Mouse (Mus musculus) lung, postnatal 10 days (tissue): ENCODE data around the gene Casp8.
"Not testable (repeated sequence)": the region's sequence is repeated elsewhere in the genome, so short reads cannot be mapped to it uniquely, and the experiment has no call there.

Source experiments
- DNase-seq: peaks from one replicate; pipeline ENCODE4 v3.0.0; 2021

The Casp8 gene

DNA sequence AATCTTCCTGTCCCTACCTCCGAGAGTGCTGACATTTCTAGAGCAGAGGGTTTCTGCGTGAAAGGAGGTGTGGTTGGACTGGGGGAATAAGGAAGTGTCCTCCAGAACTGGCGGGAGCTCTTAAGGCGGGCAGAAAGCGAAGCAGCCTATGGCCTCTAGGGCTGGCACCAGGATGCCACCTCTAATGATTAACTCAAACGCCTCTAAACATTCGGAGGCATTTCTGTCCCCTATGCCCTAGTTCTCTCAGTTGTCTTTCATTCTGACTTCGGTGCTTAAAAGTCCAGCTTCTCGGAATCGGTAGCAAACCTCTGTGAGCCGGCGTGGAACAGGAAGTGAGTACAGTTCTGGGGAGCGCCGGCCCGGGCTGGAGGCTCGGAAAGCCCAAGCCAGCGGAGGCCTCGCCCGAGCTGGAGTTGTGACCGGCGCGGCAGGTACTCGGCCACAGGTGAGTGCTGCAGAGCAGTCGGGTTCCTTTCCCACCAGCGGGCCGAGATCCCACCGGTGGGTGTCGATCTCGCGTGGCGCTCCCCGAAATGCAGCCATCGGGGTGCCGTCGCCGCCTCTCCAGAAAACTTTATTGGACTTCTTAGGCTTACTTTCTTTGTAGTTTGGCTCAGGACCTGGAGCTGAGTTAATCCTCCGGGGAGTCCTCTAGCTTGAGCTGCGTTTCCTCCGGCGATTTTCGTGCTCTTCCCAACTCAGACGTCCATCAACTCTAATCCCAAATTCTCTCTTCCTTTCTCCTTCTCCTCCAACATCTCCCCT lies at the start of gene Casp8:
Casp8 (plus strand) TSS at position 84 of the 768 bp plus-strand sequence.
- DNase-seq, result peak; percentile 73

DNA sequence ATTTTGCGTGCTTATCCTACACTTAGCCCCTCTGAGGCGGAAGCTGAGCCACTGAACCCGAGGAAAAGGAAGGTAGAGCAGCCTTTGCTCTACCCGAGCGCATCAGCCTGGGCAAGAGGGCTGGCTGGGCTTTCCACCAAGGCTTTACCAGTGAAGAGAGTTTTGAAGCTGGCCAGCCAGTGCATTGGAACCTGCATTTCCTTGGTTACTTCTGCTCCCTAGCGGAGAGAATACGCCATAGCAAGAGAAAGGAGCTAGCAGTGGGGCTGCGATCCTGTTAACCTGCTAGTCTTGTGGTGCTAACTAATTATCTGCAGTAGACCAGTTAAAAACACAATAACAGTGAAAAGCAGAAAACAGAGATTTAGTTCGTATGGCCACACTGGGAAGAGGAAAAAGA lies 48.3 kb upstream of the Casp8 start:
- DNase-seq, result peak; percentile 57

DNA sequence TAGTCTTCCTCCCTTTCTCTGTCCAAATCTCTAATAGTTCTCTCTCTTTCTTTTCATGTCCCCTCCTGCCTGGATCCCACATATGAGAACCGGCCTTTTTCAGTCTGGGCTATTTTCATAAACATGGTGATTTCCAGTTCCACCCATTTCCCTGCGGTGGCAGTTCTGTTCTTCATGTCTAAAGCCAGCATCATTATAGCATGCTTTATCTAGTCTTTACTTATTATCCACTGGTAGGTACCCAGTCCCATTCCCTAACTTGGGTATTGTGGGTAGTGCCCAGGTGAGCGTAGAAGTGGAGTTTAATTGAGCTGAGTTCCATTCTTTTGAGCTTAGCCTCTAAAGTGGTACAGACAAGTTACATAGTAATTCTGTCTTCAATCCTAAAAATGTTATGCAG lies 35.7 kb upstream of the Casp8 start:
- no peak for DNase-seq

DNA sequence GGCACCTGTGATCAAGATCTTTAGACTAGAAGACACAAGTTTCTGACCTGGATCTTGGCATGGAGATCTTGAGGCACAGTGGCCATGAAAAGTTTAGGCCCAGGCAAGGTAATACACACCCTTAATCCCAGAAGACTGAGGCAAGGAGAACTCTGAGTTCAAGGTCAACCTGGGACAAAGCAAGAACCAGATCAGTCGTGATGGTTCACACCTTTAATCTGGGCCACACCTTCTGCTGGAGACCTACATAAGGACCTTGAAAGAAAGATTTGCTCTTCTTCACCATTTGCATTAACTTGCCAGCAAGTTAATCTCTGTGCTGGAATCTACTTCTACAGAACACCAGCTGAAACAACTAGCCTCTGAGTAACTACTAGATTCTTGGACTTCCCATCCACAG lies 34.6 kb upstream of the Casp8 start:
- no peak for DNase-seq

DNA sequence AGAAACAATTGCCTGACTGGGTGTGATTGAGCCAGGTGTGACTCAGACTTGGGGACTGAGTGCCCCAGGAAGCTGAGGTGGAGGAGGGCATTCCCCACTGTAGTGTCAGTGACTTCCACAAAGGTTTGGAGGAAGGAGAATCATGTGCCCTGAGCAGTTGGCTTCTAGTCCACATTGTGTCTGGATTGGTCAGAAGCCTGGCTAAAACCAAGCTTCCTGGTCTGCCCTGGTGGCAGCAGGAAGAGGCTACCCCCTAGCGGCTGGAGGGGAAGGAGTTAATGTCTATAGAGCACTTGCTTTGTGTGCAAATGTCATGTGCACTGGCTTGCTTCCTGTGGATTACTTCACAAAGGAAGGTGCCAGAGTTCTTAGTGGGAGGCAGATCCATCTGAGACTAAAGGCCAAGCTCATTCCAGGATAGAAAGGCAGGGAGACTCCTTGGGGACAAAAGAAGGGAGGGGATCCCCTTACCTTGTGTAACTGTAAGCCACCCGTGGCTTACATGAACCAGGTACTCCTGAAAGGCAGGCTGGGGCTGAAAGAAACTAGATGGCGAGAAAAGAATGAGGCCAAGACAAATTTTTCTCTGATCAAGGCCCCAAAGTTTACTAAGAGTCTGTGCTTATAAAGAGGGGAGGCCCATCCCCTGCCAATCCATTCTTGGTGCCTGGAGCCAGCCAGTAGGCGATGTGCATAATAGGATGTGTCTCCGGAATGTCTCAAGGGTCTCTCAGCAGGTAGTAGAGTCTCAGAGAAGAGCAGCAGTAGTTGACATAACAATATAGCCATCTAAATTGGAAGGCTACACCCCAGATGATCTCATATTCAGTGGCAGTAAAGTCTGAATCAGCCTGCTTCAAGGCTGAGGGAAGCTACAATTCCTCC lies 33.5 kb upstream of the Casp8 start:
- peak; percentile 64 for DNase-seq

DNA sequence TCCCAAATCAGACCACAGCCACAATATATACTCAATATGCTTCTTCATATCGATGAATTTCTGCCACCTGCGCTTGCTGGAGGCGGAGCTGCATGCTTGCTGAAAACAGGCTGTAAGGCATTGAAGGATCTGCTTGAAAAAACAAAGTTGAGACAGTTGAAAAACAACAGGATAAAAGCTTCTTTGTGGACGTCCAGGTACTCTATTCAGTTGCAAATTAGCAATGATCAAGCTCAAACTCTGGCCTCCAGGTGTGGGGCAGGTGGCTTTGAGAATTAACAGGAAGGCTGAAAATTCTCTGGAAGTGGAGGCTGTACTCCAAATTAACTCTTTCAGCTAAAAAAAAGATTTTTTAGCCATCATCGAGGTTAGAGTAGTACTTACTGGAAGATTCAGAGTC lies 32.6 kb upstream of the Casp8 start:
- DNase-seq, result no peak

DNA sequence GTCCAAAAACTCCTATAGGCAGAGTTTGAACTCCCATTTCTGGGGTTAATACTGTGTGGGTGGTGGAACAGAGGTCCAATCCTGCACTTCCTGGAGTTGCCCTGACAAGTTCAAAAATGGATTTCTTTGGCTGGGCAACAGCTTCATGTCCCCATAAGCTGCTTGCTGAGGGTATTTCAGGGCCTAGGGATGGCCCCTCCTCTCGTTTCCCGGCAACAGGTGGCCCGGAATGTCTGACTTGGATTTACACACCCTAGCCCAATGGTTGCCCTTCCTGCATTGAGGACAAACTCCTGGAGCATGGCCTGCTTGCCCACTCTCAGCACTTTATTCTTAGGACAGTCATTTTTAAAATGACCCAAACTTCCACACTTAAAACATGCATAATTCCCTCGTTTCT lies 28.7 kb upstream of the Casp8 start:
- not testable (repeated sequence) for DNase-seq

DNA sequence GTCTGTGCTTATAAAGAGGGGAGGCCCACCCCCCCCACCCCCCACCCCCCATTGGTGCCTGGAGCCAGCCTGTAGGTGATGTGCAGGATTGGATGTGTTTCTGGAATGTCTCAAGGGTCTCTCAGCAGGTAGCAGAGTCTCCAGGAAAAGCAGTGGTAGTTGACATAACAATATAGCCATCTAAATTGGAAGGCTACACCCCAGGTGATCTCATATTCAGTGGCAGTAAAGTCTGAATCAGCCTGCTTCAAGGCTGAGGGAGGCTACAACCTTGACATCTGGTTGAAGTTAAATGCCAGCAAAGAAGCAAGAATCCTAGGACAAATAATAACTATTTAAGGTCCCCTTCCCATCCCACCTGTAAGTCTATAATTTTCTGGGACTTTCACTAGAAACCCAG lies 26.0 kb upstream of the Casp8 start:
- DNase-seq, result no peak

DNA sequence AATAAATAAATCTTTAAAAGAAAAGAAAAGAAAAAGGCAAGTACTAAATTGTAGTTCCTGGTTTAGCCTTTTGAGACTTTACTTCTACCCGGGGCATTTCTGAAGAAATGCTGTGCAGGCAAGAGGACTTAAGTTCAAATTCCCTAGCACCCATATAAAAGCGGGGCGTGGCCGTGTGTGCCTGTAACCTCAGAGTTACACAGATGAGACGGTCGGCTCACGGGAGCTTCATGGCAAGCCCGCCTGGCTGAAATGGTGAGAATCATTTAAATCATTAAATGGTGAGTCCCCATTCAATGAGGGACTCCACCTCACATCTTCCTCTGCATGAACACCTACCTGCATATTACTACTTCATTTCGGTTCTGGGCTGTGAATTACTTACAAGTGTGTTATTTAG lies 25.5 kb upstream of the Casp8 start:
- no peak for DNase-seq

DNA sequence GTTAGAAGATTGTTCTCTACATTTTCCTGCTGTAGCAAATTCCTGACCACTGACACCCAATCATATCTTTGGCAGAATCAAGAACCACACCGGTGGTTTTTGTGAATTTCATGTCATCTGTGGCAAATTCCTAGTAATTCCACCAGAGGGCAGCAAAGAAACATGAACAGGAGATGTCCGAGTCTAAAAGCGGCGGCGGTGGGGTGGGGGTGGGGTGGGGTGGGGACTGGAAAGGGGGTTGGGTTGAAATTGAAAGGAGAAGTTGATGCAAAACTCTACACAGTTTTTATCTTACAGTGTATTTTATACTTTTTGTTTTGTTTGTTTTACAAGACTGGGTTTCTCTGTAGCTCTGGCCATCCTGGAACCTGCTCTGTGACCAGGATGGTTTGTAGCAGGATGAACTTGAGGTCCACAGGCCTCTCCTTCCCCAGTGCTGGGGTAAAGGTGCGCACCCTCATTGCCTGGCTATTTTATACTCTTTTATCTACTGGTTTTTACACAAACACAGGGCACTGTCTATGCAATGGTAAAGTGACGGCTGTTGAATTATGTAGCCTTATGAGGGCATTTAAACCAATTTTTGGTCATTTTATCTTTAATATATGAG lies 25.0 kb upstream of the Casp8 start:
- DNase-seq, result peak; percentile 74

DNA sequence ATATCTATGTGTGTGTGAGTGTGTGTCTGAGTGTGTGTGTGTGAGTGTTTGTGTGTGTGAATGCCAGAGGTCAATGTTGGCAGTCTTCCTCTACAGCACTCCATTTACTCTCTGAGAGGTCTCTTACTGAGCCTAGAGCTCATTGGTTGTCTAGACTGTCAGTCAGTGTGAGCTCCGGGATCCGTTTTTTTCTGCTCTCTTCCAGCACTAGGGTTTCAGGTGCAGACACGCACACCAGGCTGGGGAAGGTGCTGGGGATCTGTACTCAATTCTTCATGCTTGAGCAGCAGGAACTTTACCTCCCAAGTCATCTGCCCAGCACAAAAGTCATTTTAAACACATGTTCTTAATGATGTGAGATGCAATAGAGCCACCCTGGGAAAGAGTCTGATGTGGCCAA lies 23.1 kb upstream of the Casp8 start:
- DNase-seq, result peak; percentile 15

DNA sequence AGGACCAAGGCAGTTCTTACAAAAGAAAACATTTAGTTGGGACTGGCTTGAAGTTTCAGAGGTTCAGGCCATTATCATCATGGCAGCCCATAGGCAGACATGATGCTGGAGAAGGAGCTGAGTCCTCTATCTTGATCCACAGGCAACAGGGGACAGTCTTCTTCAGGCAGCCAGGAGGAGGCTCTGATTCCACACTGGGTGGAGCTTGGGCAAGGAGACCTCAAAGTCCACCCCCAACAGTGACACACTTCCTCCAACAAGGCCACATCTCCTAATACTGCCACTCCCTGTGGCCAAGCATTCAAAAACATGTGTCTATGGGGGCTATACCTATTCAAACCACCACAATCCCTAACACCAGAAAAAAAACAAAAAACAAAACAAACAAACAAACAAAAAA lies 21.9 kb upstream of the Casp8 start:
- DNase-seq, result peak; percentile 25

DNA sequence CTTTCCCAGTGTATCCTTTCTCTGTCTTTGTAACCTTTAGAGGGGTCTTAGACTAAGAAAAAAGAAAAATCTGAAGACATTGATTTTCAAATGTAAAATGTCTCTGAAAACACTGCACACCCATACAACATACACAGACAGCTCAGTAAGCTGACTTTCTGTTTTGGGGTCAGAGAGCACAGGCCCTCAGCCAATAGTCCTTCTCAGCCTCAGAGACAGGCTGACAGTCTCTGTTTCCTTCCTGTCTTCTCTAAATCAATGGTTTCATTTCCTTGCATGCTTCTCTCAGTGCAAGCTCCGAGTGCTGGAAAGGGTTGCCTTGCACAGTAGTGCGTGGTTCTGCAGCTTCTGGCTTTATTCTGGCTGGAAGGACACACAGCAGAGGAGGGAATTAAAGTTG lies 21.3 kb upstream of the Casp8 start:
- DNase-seq, result no peak

DNA sequence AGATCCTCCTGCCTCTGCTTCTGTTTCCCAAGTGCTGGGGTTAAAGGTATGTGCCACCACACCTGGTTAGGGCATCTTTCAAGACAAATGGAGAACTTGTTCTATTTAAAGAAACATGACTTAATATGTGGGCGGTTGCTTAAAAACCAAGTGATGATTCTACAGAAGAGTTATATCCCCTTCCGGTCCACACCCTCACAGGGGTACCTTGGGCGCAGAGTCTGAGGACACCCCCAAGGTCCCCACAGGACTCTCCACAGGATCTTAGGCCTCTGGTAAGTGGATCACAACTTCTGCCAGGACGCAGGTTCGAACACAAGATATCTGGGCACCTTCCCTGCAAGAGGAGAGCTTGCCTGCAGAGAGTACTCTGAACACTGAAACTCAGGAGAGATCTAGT lies 19.8 kb upstream of the Casp8 start:
- DNase-seq, result no peak

DNA sequence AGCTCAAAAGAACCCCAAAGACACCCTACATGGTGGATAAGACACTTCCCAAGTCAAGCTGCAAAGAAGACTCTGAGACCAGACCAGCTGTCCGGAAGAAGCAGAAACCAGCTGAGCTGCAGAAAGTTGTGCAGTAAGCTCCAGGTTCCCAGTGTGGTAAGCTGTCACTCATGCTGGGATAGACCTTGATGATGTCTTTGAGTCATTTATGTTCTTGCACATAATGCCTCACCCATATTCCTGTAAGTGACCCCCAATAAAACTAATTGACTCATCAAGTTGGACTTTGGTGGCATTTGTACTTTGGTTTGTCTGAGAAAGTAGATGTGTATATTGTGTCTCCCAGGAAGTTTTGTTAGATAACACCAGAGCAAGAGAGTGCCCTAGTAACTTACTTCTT lies 17.6 kb upstream of the Casp8 start:
- DNase-seq, result no peak

DNA sequence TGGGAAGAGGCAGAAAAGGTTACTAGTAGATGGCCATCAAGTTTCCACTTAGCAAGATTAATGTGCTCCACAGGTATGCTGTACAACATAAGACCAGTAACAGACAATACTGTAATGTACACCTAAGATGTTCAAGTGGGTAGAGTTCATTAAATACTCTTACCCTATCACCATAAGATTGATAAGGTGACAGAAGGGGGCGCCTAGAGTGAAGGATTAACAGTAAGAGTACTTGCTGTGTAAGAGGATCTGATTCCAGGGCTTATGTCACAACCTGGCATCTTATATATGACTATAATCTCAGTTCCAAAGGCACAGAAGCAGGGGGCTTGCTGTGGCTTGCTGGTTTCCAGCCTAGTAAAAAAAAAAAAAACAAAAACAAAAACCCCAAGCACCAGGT lies 16.9 kb upstream of the Casp8 start:
- DNase-seq, result no peak

DNA sequence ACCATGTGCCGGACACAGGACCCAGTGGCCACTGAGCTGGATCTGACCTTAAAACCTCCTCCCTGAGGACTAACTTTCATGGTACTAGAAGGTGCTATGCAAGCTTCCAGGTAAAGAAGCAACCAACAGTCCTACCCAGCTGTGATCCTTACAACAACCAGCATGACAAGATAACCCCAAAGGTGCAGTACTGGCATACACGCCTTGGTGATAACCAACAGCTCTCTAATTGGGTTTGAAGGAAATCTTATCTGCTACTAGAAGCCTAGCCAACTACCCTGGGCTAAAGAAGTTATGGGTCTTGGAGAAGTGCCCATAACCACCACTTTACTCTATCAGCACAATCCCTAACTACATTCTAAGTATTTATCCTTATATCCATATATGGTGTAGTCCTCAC lies 8.9 kb upstream of the Casp8 start:
- no peak for DNase-seq

DNA sequence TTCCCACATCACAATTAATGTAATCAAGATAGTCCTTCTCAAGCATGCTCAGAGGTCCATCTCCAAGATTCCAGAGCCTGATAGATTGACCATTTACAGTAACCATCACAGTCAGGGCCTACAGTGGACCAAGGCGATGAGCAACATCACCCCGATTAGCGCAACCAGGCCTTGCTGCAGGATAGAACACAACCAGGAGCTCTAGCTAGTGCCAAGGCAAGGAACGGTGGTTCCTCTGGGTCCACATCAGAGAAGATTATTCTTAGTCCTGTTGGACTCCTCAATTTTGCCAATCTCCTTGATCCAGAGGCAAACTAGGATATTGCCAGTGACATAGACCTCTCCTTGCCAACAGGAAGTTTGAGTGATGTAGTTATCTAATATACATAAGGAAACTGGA lies 6.8 kb upstream of the Casp8 start:
- no peak for DNase-seq

DNA sequence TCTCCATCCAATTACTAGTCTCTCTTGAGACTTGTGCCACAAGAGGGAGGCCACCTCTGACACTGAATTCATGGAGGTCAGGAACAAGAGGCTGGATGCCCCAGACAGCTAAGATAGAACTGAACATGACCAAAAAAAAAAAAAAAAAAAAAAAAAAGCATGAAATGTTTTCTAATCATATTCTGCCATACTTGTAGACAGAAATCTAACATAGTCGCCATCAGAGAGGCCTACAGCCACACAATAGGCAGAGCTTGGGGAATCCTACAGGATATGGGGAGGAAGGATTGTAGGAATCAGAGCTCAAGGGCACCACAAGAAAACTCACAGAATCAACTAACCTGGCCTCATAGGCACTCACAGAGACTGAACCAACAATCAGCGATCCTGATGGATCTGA lies 469 bp upstream of the Casp8 start:
- no peak for DNase-seq

DNA sequence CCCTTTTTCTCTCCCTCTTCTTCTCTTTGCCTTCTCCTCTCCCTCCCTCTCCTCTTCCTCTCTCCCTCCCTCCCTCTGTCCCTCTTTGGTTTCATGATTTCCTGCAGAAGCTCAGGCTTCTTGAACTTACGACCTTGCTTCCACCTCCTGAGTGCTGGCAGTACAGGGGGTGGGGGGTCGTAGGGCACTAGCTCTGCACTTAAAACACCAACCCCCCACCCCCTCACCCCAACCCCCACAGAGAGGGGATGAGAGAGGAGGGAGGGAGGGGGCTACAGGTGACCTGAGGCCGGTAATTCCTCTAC lies 837 bp downstream of the Casp8 start:
- DNase-seq, result no peak

DNA sequence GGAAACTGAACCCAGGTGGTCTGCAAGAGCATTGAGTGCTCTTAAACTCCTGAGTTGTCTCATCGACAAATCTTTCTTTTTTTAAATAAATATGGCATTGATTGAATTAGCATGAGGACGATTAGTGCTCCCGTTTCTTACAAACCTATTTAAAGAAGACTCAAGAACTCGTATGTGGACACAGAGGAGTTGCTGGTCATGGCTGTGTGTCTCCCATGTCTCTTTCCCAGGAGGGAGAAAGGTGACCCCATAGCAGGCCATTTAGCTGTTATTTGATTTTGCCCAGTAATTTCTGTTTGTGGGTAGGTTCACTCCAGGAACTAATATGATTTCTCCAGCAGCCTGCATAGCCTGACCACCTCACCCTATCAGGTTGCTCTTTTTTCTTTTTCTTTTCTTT lies 1.7 kb downstream of the Casp8 start:
- no peak for DNase-seq

DNA sequence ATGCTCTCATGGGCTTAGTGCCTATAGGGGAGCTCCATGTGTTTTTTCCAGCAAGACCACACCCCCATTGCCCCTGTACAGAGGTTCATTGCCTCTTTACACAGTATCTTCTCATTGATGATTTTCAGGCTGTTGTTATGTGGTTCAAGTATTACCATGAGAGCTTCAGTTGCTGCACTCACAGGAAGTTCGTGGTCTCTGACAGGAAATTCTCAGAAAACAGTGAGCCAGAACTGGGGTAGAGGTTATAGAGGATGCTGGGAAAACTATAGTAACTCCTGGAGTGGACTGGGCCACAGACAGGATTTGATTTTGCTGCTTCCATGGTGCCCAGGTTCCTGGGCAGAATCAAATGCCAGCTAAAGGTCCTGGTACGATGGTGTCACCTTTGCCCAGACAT lies 2.2 kb downstream of the Casp8 start:
- peak; percentile 14 for DNase-seq

DNA sequence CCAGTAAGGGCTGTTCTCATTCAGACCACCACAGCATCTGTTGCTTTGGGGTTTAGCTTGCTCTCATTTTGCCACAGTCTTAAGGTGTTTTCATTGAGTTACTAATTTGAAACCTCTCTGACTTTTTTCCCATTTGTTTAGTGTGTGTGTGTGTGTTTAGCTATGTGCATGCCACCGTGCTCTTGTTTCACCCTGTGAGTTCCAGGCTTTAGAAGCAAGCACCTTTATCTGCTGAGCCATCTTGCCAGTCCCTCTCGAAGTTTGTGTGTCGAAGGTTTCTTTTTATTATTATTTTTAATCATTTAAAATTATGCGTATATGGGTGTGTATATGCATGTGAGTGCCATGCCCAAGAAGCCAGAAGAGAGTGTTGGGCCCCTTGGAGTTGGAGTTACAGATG lies 3.7 kb downstream of the Casp8 start:
- DNase-seq, result no peak

DNA sequence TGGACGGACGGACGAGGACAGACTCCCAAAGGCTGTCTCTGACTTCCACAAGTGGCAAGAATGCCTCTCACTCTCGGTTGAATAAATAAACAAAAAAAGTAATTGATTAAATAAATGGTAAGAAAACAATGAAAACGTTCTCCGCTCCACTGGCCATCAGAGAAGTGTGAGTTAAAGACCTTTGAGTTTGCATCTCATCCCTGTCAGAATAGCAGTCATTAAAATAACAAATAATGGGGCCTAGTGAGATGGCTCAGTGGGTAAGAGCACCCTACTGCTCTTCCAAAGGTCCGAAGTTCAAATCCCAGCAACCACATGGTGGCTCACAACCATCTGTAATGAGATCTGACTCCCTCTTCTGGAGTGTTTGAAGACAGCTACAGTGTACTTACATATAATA lies 5.5 kb downstream of the Casp8 start:
- not testable (repeated sequence) for DNase-seq
